Mouse (Mus musculus): Measurements from ENCODE around the gene Safb2. TPM values are rescaled to one million over a fixed set of nuclear protein-coding genes. Genes with fewer than 3 reads are reported as not detected.

The Safb2 gene
- polyA plus RNA-seq, 2 experiments = 16.8 to 40.2 TPM

DNA sequence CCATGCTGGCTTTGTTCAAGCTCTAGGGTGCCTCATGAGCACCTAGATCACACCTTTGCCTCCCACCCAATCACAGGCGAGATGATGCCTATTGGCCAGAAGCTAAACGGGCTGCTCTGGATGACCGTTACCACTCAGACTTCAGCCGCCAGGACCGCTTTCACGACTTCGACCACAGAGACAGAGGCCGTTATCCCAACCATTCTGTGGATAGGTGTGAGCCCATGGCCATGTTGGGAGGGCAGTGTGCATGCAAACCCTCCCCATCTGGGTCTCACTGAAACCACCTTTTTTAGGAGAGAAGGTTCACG is 19.6 kb upstream of the Safb2 start:
- no peaks in the 10 kb centered on the region for H3K9me3 ChIP-seq (ENCODE audit: control insufficient read depth, low read length)
- 0 out of 4 replicates have a peak, but pooled peaks cover 2% of the 10 kb centered on the region in 2 experiments for H3K4me1 ChIP-seq (replicated peaks; ENCODE audit: control insufficient read depth in 2 of 2, insufficient read depth in 2 of 2, low read length in 1 of 2)
- no peaks in the 10 kb centered on the region for H3K27me3 ChIP-seq (ENCODE audit: control insufficient read depth, insufficient read depth, low read length)
- H3K4me2 ChIP-seq (ENCODE audit: low read depth) = no peak overlapping the region
- H3K27ac ChIP-seq = no peak overlapping the region
- ATAC-seq (ENCODE audit: insufficient read depth) (no peak), DNase-seq (ENCODE audit: low read depth in 3 of 3, low spot score in 3 of 3) (no peak)
- H3K36me3 ChIP-seq (replicated peaks; ENCODE audit: control insufficient read depth, insufficient read depth, low read depth) = peaks cover 81% of the 10 kb centered on the region
- TF ChIP-seq EP300 (IDR thresholded peaks at IDR 0.05; ENCODE audit: low read depth) = no peak
- no peak for TF ChIP-seq CTCF (IDR thresholded peaks at IDR 0.05; ENCODE audit: low read depth)
- no peak overlapping the region for H3K4me3 ChIP-seq (ENCODE audit: insufficient read depth in 1 of 2, low read depth in 2 of 2, low read length in 2 of 2)
- no peak overlapping the region for H3K9ac ChIP-seq (replicated peaks)
- WGBS (ENCODE audit: insufficient replicate concordance) = 90% methylated on average over 9 of the region's 9 CpGs

DNA sequence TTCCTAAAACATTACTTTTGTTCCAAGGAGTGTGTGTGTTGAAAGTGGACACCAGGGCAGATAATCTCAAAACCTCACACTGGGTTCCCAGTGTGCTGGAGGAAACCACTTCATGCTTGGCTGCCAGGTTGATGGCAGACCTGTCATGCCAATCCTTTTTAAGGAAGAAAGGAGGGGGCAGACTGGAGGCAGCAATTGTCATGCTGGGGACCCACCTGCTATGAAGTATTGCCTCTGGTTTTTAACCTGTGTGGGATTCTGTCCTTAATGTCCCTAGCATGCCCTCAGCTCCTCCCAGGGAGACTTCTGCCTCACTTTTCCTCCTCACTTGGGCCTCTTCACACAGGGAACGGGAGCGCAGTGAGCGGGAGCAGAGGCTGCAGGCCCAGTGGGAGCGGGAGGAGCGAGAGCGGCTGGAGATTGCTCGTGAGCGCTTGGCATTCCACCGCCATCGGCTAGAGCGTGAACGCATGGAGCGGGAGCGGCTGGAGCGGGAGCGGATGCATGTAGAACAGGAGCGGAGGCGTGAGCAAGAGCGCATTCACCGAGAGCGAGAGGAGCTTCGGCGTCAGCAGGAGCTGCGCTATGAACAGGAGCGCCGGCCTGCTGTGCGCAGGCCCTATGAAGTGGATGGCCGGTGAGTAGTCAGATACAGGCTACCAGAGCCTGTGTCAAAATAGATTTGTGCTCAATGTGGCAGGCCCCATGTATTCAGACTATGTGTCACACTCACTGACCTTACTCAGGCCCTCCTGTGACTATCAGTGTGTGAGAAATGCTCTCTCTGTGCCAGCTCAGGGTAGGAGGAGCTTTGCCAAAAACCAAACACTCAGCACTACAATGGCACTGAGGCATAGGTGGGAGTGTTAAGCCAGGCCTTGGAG is 19.0 kb upstream of the Safb2 start:
- TF ChIP-seq CTCF (IDR thresholded peaks at IDR 0.05; ENCODE audit: low read depth) (no peak), EP300 (IDR thresholded peaks at IDR 0.05; ENCODE audit: low read depth) (no peak)
- Histone ChIP-seq H3K36me3 (replicated peaks; ENCODE audit: control insufficient read depth, insufficient read depth, low read depth) (peaks cover 81% of the 10 kb centered on the region), H3K4me1 (replicated peaks; ENCODE audit: control insufficient read depth in 2 of 2, insufficient read depth in 2 of 2, low read length in 1 of 2) (no peaks in the 10 kb centered on the region), H3K4me3 (ENCODE audit: insufficient read depth in 1 of 2, low read depth in 2 of 2, low read length in 2 of 2) (no peak overlapping the region), H3K27ac (no peak overlapping the region), H3K4me2 (ENCODE audit: low read depth) (no peak overlapping the region), H3K27me3 (ENCODE audit: control insufficient read depth, insufficient read depth, low read length) (no peaks in the 10 kb centered on the region), H3K9me3 (ENCODE audit: control insufficient read depth, low read length) (no peaks in the 10 kb centered on the region), H3K9ac (replicated peaks) (no peak overlapping the region)
- 96% methylated on average over 28 of the region's 28 CpGs for WGBS (ENCODE audit: insufficient replicate concordance)
- DNase-seq (ENCODE audit: low read depth in 3 of 3, low spot score in 3 of 3) (no peak), ATAC-seq (ENCODE audit: insufficient read depth) (no peak)

DNA sequence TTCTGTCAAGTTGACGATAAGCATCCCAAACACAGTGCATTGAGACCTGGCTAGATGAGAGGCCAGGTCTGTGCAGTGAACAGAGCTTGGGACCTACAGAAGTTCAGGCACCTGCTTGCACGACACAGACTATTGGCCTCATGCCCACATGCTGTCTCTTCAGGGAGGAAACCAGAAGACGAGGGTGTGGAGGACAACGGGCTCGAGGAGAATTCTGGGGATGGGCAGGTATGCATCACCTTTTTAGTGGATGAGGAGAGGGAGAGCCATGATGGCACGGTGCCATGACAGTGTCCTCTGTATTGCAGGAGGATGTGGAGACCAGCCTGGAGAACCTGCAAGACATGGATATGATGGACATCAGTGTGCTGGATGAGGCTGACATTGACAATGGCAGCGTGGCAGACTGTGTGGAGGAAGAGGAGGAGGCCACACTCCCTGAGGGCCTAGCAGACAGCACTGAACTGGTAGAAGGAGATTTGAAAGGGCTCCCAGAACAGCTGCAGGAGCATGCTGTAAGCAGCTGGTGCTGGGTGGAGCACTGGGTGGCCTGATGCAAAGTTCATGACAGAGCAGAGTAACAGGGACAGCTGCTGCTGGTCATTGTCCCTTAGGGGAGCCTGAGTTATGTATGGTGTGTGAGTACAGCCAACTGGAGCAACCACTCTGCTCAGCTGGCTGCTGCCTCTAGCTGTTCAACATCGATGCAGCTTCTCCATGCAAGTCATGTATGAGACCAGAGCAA is 9.3 kb upstream of the Safb2 start:
- ATAC-seq (ENCODE audit: insufficient read depth) = no peak

DNA sequence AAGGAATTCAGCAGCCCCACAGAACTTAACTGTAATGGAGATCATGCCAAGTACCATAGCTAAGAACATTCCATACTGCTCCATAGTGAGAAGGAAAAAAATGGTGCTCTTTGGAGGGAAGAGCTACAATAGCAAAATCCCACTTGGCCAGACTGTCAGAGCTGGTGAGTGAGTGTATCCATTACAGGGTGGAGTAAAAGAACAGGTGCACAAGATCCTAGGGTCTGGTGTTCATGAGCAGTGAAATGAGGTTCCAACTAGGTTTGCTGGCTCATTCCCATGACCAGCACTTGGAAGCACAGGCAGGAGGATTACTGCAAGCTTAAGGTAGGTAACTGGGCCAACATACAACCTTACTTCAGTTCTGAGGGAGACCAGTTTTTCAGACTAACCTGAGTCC is 8.2 kb upstream of the Safb2 start:
- Histone ChIP-seq H3K27me3 (ENCODE audit: control insufficient read depth, insufficient read depth, low read length) (no peaks in the 10 kb centered on the region), H3K4me3 (ENCODE audit: insufficient read depth in 1 of 2, low read depth in 2 of 2, low read length in 2 of 2) (no peak overlapping the region), H3K9me3 (ENCODE audit: control insufficient read depth, low read length) (no peaks in the 10 kb centered on the region), H3K27ac (no peak overlapping the region), H3K9ac (replicated peaks) (no peak overlapping the region), H3K4me1 (replicated peaks; ENCODE audit: control insufficient read depth in 2 of 2, insufficient read depth in 2 of 2, low read length in 1 of 2) (no peaks in the 10 kb centered on the region), H3K36me3 (replicated peaks; ENCODE audit: control insufficient read depth, insufficient read depth, low read depth) (peaks cover 95% of the 10 kb centered on the region), H3K4me2 (ENCODE audit: low read depth) (no peak overlapping the region)
- no peak for TF ChIP-seq CTCF (IDR thresholded peaks at IDR 0.05; ENCODE audit: low read depth)
- TF ChIP-seq EP300 (IDR thresholded peaks at IDR 0.05; ENCODE audit: low read depth) = no peak
- no peak for ATAC-seq (ENCODE audit: insufficient read depth)
- no peak for DNase-seq (ENCODE audit: low read depth in 3 of 3, low spot score in 3 of 3)

More for the DNA sequence above, 9.3 kb upstream of the Safb2 start:
- H3K36me3 ChIP-seq (replicated peaks; ENCODE audit: control insufficient read depth, insufficient read depth, low read depth) = peaks cover 91% of the 10 kb centered on the region
- DNase-seq (ENCODE audit: low read depth in 3 of 3, low spot score in 3 of 3) = no peak
- no peak for TF ChIP-seq EP300 (IDR thresholded peaks at IDR 0.05; ENCODE audit: low read depth)
- TF ChIP-seq CTCF (IDR thresholded peaks at IDR 0.05; ENCODE audit: low read depth) = no peak
- H3K27me3 ChIP-seq (ENCODE audit: control insufficient read depth, insufficient read depth, low read length) = no peaks in the 10 kb centered on the region
- H3K4me3 ChIP-seq (ENCODE audit: insufficient read depth in 1 of 2, low read depth in 2 of 2, low read length in 2 of 2) = no peak overlapping the region
- H3K9me3 ChIP-seq (ENCODE audit: control insufficient read depth, low read length) = no peaks in the 10 kb centered on the region
- no peak overlapping the region for H3K4me2 ChIP-seq (ENCODE audit: low read depth)
- H3K9ac ChIP-seq (replicated peaks) = no peak overlapping the region
- no peak overlapping the region for H3K27ac ChIP-seq
- no peaks in the 10 kb centered on the region for H3K4me1 ChIP-seq (replicated peaks; ENCODE audit: control insufficient read depth in 2 of 2, insufficient read depth in 2 of 2, low read length in 1 of 2)
- WGBS (ENCODE audit: insufficient replicate concordance) = 89% methylated on average over 8 of the region's 8 CpGs

DNA sequence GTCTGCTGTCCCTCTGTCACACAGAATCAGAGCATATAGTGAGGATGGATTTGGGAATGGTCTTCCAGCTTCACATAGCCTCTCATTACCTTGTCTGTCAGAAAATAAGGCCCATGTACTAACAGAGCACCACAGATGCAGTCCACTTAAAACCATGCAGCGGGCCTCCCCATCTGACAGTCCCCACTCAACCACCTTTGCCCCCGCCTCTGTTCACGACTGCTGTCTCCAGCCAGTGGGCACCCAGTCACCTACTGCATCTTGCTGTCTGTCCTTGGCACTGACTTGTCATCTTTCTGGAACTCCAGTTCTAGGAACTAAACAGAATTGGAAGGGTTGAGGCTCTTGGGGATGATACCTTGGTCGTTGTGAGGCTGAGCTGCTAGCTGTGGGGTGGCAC is 4.5 kb upstream of the Safb2 start:
- WGBS (ENCODE audit: insufficient replicate concordance) = 88% methylated on average over 4 of the region's 4 CpGs
- Histone ChIP-seq H3K4me2 (ENCODE audit: low read depth) (no peak overlapping the region), H3K4me3 (ENCODE audit: insufficient read depth in 1 of 2, low read depth in 2 of 2, low read length in 2 of 2) (no peak overlapping the region), H3K9ac (replicated peaks) (no peak overlapping the region), H3K36me3 (replicated peaks; ENCODE audit: control insufficient read depth, insufficient read depth, low read depth) (peaks cover 70% of the 10 kb centered on the region), H3K27me3 (ENCODE audit: control insufficient read depth, insufficient read depth, low read length) (no peaks in the 10 kb centered on the region), H3K4me1 (replicated peaks; ENCODE audit: control insufficient read depth in 2 of 2, insufficient read depth in 2 of 2, low read length in 1 of 2) (peaks cover 8 to 13% of the 10 kb centered on the region in 2 experiments), H3K27ac (no peak overlapping the region), H3K9me3 (ENCODE audit: control insufficient read depth, low read length) (no peaks in the 10 kb centered on the region)
- no peak for DNase-seq (ENCODE audit: low read depth in 3 of 3, low spot score in 3 of 3)
- no peak for ATAC-seq (ENCODE audit: insufficient read depth)
- TF ChIP-seq EP300 (IDR thresholded peaks at IDR 0.05; ENCODE audit: low read depth) (no peak), CTCF (IDR thresholded peaks at IDR 0.05; ENCODE audit: low read depth) (no peak)

Measured in liver, embryonic 14.5 days (tissue).